Mouse (Mus musculus) heart, adult 11 months (tissue): ENCODE results near the gene Rem2.
A peak's percentile ranks its signal among the peaks of the same experiment; 100 is the strongest.

Experiments used
- DNase-seq: peaks from one replicate; pipeline ENCODE4 v3.0.0; 2022

Gene Rem2

DNA sequence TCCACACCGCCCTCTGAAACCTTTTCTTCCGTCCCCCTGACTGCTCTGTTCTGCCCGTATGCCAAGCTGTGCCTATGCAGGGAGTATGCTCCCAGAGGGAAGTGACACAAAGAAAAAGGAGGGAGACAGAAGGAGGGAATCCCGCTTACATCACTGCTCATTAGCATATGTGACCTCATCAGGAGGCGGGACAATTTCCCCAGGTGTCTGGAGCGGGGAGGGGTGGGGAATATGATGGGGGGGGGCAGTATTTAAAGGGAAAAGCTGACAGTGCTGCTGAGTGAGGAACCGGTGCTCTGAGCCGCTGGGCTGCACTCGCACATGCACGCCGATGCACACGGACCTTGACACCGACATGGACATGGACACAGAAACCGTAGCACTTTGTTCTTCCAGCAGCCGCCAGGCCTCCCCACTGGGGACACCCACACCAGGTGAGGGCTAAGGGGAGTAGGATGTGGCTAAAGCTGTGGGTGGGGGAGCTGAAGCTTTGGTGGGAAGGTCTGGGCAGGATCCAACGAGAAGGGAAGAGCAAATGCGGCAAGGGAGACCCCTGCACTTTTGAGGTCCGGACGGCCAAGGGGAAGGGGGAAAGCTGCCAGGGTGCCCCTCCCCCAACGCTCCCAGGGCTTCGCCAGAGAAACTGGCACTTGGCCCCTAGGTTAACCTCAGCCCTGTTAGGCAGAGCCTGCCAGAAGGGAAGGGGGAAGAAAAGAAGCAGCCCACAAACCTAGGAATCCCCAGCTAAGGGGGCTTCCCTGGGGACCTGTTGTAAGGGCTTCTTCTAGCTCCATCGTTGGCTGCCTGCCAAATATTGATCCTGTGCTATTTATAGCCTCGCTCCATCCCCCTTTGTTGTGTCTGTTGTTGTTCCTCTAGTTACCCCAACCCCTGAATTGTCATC lies at the start of gene Rem2:
Rem2 (plus strand) TSS at position 160 of the 904 bp plus-strand sequence.
- peak; percentile 92 for DNase-seq

DNA sequence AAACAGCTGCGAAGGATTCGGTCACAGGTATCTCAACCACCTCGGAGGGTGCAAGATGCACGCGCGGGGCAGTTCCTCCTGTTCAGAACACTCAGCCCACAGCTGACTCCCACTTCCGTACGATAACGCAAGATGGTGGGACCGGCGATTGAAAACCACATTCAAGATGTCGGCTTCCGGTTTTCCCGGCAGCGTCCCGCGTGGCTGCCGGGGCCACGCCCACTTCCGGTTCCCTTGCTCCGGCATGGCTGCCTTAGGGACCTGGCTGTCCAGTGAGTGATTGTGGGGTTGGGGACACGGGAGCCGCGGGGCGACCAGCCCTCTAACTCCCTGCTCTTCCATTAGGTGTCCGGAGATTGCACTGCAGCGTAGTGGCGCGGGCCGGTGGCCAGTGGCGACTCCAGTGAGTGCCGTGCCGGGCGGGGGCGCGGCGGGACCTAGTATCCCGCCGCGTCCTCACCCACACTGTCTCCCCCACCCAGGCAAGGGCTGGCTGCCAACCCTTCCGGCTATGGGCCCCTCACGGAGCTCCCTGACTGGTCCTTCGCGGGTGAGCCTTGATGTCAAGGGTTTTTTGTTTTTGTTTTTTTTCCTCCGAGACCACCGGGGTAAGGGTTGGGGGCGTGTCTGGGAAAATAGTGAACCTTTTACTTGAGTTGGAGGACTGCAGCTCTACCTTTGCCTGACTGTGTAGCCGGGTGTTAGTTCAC lies 49.1 kb upstream of the Rem2 start, which contains the start of gene Mrpl52:
Mrpl52 (plus strand) TSS at position 221 of the 710 bp plus-strand sequence.
- DNase-seq = peak; percentile 99

DNA sequence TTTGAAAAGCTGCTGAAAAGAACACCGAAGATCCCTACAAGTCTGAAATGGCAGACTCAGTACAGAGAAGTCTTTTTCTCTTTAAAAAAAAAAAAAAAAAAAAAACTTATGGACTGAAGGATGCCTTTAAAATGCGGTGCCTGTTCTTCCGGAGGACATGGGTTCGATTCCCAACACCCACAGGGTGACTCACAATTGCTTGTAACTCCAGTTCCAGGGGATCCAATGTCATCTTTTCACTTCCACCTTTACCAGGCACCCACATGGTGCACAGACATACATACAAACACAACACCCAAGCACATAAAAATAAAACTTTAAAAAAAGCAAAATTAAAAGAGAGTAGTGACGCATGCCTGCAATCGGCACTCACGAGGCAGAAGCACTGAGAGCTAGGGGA lies 48.2 kb upstream of the Rem2 start:
- peak; percentile 69 for DNase-seq

DNA sequence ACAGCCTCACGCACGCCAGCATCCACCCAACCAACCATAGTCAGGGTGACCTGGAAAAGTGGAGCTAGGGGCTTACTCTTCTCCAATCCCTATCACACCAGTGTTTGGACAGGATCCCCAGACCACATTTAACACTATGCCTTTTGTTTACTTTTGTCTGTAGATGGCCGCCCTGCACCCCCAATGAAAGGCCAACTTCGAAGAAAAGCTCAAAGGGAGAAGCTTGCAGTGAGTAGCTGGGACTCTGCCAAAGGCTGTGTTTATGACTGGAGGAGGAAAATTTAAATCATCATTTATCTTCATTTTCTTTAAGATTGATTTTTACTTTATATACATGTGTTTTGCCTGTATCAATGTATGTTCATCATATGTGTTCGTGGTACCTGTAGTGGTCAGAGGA lies 47.5 kb upstream of the Rem2 start:
- DNase-seq = peak; percentile 78

DNA sequence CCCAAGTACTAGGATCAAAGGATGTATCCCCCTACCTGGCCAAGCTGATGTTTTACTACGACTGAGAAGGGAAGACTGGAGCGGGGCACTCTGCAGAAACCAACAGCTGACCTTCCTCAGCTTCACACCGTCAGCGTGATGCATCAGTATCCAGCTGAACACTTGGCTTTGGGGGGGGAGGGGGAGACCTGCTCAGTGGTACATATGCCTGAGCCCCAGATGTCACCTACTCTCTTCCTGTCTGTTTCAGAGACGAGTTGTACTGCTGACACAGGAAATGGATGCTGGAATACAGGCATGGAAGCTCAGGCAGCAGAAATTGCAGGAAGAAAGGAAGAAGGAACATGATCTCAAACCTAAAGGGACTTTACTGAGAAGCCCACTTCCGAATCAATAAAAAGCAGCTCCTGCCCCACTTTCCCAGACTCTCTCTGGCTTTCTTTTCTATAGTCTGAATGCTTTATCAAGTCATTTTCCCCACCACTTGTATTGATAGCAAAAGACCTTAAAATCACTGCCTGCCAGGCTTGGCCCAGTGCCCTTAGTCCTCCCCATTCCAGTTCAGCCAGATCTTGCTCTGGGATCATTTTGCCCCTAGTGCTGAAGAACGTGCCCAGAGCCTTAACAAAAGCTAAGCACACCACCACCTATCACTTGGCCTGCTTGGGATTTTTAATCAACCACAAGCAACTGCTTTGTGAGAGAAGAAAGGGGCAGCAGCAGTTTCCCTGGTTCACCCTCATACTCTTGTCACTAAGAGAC lies 46.4 kb upstream of the Rem2 start:
- DNase-seq = peak; percentile 87

DNA sequence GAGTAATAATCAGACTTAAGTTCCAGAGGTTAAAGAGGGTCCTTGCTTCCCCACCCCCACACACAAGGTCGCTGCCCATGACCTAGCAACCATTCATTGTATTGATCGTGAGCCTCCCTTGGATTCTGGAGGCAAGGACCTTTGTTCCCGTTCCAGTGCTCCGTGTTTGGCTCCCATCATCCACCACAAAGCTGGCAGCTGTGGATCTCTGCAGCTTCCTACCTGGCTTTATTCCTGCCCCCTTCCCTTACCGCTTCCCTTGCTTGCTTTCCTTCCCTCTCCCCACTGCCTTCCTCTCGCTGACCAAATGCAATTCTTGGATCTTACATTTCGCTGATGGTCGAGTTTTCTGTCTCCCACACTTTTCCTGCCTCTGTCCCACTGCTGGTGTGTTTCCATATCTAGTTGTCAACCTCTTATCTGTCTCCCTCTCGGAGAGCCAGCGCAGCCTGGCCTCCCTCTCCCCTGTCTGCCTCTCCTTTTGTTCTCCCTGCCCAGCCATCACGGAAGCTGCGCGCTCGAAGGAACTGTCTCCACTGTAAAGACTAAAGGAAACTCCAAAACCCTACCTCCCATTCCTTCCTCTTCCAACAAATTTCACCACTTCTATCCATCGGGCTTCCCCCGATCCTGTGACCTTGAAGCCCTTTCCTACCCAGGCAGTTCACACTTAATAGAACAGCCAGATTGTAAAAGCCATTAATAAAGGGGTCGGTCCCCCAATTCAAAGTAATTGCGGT lies 45.3 kb upstream of the Rem2 start:
- DNase-seq = peak; percentile 90

DNA sequence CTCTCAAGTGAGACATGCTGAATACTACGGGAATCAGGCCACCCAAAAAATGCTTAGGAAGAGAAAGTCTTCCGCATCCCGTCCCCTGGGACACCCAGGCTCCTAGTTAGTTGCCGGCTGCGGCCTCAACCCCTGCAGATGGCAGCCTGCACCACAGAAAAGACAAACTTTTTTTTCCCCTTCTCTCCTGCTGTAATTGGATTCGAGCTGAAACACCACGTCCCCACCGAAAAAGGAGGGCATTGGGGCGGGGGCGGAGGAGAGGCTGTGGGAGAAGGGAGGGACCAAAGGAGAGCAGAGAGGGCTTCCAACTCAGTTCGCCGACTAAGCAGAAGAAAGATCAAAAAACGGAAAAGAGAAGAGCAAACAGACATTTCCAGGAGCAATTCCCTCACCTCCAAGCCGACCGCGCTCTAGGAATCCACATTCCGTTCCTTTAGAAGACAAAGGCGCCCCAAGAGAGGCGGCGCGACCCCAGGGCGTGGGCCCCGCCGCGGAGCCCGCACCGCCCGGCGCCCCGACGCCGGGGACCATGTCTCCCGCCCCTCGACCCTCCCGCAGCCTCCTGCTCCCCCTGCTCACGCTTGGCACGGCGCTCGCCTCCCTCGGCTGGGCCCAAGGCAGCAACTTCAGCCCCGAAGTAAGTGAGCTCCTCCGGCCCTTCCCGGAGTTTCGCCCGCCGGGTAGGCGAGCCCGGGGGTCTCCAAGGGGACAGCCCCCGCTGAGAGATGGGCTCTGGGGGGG lies 44.4 kb upstream of the Rem2 start, which contains the start of gene Mmp14:
Mmp14 (plus strand) TSS at position 279 of the 744 bp plus-strand sequence.
- peak; percentile 98 for DNase-seq

DNA sequence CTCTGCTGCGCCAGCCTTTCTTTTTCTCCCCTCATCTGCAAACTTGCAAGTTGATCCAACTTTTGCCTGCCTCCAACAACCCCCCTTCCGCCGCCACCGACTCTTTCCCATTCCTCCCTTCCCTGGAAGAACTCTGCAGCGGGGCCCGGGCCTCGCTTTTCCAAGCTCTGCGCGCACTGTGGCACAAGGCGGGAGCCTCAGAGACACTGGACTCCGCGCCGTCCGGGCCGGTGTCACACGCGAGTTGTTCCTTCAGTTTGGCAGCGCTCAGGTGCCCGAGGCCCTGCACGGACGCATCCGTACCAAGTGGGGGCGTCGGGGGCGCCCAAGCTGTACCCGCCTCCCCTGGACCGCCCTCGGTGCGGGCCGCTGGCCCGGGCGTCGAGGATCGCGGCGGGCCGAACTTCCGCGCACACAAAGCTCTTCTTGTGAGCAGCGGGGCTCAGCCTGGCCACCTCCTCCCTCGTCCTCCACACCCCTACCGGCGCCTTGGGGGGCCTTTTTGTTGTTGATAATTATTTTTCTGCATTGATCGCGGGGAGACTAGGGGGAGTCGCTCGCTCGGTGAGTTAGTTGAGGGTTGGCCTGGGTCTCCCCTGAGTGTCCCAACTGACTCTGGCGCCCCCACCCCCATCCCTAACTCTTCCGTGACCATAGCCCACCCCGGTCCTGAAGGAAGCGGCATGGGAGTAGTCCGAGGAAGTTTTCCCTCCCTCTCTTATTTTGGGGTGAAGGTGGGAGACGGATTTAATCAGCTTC lies 43.6 kb upstream of the Rem2 start:
- DNase-seq = peak; percentile 93

DNA sequence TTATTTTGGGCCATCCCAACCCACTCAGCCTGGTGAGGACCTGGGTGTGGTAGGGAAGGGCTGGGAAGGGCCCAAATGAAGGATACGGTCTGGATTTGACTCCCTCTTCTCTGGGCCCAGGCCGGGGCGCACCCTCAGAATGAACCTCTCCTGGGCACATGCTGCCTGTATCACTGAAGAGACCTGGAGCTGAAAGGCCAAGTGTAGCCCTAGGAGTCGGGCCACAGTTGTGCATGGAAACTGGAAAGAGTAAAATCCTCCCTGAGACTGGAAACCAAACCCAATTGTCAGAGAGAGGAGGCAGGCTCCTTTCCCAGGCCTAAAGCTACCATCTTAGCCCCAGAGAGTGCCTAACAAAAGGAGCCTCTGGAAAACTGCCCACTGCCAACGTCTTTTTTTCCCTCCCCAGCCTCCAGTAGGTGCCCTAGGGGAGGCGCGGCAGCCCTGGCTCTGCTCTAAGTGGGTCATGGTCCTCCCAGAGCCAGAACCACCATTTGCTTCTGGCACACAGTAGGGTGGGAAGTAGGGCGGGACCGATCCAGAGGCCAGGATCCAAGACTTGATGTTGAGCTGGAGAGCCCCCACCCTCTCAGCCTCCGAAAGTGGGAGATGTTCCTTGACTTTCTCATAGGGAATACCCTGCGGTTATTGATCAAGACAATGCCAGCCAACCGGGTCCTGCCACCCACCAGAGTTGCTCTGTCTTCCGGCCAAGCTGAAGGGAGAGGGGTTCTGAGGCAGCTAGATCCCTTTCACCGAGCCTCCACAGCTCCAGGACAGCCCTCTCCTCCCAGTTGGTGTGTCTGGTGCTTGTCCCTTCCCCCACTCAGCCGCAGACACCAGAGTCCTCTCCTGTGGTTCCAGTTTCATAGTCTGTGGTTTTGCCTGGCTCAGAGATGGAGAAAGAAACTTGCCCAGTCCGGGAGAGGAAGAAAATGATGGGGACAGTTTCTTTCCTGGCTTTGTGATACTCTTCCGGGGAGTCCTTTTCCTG lies 42.8 kb upstream of the Rem2 start:
- peak; percentile 94 for DNase-seq

DNA sequence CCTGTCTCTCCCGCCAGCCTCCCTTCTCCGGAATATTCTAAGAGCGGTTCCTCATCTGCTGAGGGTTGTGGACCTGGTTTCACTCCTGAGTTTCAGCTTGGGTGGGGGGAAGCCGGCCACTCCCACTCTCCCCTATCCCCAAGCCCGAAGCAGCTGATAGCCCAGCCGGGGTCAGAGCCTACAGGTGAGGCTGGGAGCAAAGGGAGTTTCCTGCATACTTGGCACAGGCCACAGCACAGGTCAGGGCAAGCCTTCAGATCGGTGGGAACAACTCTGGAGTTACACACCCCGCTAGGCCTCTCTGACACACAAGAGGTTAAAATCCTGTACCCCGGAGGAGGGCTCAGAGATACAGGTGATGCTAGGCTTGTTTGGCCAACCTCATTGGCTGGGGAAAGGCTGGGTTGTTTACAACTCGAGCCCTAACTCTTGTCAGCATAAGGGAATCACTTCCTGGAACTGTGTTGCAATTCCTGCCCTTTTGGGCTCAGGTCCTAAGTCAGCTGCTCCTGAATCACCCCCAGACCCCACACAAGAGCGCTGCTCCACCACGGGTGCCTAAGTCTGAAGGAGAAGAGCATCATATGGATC lies 41.9 kb upstream of the Rem2 start:
- peak; percentile 93 for DNase-seq

DNA sequence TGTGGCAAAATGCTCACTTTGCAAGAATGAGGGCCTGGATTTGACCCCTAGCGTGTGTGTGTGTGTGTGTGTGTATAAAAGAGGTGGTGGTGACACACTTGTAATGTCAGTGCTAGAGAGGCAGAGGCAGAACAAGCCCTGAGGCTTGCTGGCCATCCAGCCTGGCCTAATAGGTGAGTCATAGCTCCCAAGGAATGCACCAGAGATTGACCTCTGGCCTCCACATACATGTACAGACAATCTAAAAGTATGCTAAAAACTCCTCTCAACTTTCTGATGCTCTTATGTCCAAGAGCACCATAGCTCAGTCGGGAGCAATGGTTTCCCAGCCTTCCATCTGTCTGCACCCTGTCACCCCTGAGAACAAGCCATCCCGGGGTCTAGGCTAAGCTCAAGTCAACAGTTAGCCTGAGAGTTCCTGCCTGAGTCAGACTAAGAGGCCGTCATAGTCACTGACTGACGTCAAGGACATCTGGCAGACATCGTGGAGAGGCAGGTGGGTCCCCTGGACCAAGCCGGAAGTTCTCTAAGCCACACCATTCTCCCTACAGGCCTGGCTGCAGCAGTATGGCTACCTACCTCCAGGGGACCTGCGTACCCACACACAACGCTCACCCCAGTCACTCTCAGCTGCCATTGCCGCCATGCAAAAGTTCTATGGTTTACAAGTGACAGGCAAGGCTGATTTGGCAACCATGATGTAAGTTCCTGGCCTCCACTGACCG lies 40.5 kb upstream of the Rem2 start:
- DNase-seq = peak; percentile 88

DNA sequence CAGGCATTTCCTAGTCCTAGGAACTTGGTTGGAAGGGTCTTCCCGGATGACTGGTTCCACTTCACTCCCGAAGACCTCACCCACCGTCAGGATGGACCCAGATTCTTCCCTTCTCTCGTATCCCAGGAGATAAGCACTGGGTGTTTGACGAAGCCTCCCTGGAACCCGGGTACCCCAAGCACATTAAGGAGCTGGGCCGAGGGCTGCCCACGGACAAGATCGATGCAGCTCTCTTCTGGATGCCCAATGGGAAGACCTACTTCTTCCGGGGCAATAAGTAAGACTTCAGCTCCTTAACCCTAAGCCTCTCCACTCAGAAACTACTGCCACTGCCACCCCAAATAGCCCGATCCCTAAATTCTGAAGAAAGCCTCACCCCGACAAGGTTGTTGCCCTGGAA lies 36.7 kb upstream of the Rem2 start:
- DNase-seq = no peak

DNA sequence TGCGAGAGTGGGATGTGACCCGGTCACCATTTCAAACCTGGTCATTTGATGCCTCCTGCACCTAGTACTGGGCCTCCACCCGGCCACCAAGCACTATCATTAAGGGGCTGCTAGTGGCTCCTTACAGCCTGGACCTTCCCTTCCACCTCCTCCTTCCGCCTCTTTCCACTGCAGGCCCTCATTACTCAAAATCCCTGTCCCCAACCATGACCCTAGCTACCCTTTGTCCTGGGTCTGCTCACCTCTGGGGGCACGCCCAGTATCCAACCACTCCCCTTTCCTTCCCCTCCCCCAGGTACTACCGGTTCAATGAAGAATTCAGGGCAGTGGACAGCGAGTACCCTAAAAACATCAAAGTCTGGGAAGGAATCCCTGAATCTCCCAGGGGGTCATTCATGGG lies 36.3 kb upstream of the Rem2 start:
- DNase-seq = peak; percentile 87

DNA sequence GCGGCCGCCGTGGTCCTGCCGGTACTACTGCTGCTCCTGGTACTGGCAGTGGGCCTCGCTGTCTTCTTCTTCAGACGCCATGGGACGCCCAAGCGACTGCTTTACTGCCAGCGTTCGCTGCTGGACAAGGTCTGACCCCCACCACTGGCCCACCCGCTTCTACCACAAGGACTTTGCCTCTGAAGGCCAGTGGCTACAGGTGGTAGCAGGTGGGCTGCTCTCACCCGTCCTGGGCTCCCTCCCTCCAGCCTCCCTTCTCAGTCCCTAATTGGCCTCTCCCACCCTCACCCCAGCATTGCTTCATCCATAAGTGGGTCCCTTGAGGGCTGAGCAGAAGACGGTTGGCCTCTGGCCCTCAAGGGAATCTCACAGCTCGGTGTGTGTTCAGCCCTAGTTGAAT lies 35.4 kb upstream of the Rem2 start:
- peak; percentile 89 for DNase-seq

DNA sequence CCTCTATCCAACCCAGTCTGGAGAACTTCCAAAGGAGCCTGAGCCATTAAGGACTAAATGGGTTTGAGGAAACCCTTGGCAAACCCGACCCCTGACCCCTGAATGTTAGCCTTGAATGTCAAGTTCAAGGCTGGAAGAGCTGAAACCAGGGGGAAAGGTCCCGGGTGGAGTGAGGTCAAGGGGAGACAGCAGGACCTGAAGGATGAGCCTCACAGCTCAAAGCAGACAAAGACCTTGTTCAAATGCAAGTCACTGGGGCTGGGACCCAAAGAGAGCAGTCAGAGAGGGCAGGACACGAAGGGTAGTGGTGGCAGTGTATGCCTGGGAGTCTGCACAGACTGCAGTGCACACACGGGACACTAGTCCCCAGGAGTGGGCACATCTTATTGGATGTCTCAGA lies 34.5 kb upstream of the Rem2 start:
- no peak for DNase-seq

DNA sequence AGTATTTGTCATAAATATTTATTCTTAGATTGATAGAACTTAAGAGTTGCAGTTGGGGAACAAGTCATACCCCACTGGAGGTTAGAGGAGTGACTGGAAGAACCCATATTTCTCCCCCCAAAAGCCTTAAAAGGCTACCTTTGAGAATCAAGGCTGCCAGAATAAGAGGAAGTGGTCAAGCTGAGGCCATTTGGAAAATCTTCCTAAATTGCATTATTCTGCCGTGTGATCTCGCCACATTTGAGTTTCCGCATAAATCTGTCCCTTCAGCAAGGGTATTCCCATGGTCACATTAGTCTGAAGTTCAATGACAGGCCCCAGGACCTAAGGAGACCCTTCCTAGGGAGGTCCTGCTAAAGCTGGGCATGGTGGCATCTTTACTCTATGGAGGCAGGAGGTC lies 33.4 kb upstream of the Rem2 start:
- DNase-seq = no peak

DNA sequence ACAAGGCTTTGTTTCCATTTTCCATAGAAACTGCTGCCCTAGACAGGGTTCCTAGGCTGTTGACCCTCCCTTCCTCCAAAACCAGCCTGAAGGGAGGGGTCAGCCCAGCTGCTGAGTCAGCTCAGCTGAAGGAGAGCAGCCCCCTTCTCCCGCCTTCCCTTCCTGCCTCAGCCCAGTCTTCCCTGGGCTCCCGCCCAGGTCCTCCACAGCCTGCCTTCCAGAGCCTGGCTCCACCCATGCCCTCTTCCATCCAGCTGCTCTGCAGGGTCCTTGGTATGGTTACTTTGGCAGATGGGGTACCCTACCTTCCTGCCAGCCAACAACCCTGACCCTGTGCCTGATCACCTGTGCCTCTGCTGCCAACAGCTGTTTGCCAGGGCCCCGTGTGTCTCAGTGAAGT lies 32.7 kb upstream of the Rem2 start:
- DNase-seq = peak; percentile 97
